Mouse (Mus musculus) hindbrain, embryonic 14.5 days (tissue): ENCODE measurements at regions not wholly inside any gene's neighbourhood (a gene's known extent, or its start where the extent isn't known, plus 50 kb on each side); places are given as distances from the start of the nearest gene placed in this dataset.

ENCODE experiments used
- ATAC-seq: fragments of 200-750 bp; cut with Nextera tagmentation; 2 replicates; pipeline ENCODE4 v1.8.0; 2017; ENCODE audit warnings: moderate number of reproducible peaks, mild to moderate bottlenecking, moderate TSS enrichment, moderate library complexity; ENCODE audit not compliant: low FRiP score
- DNase-seq: peaks from one replicate; pipeline ENCODE4 v3.0.0-alpha.2; 2015; ENCODE audit warnings: low spot score
- H3K27ac ChIP-seq: fragments of 300-500 bp; sonication (generic); 2 replicates; pipeline ENCODE4 v1.5.1; 2014; ENCODE audit warnings: mild to moderate bottlenecking, moderate library complexity
- H3K27me3 ChIP-seq: fragments of 300-500 bp; sonication (generic); 2 replicates; pipeline ENCODE4 v1.6.1; 2014; ENCODE audit warnings: mild to moderate bottlenecking, low read length, mixed read lengths; ENCODE audit not compliant: control insufficient read depth, insufficient read depth
- H3K36me3 ChIP-seq: fragments of 300-500 bp; sonication (generic); replicated peaks from 2 replicates; pipeline ENCODE4 v1.6.1; 2014; ENCODE audit not compliant: control insufficient read depth, insufficient read depth
- H3K4me1 ChIP-seq: fragments of 300-500 bp; sonication (generic); replicated peaks from 2 replicates; pipeline ENCODE4 v1.6.1; 2014; ENCODE audit warnings: antibody characterized with exemption, low read length, mixed read lengths; ENCODE audit not compliant: control insufficient read depth, insufficient read depth
- H3K4me2 ChIP-seq: fragments of 300-500 bp; sonication (generic); replicated peaks from 2 replicates; pipeline ENCODE4 v1.6.1; 2014; ENCODE audit warnings: mild to moderate bottlenecking, moderate library complexity
- H3K4me3 ChIP-seq: fragments of 300-500 bp; sonication (generic); replicated peaks from 2 replicates; pipeline ENCODE4 v1.5.1; 2014; ENCODE audit warnings: mild to moderate bottlenecking, low read length
- H3K9ac ChIP-seq: fragments of 300-500 bp; sonication (generic); 2 replicates; pipeline ENCODE4 v1.6.1; 2014
- H3K9me3 ChIP-seq: fragments of 300-500 bp; sonication (generic); 2 replicates; pipeline ENCODE4 v1.6.1; 2016; ENCODE audit warnings: low read length; ENCODE audit not compliant: control insufficient read depth
- WGBS: fragments of 180-500 bp; shearing (Covaris S2); extraction: QIAGEN DNeasy Blood & Tissue Kit; methylation state at CpG from one replicate; pipeline ENCODE4 v1.1.7; 2014; 5-methylcytosine and 5-hydroxymethylcytosine counted together

DNA sequence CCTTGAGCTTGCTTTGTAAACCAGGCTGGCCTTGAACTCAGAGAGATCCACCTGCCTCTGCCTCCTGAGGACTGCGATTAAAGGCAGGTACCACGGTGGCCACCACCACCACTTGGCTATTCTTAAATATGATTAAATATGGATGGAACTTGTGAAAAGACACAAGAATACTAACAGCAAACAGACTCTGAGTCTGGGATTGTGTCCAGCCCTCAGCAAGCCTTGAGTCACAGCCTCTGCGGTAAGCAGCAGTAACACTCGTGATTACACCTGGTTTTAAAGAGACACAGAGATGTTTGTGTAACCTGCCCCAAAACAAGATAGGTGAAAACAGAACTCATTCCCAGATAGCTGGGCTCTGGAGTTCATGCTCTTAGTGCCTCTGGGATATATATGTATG, 263.4 kb downstream of the Mreg start:
- H3K9ac ChIP-seq: no peak overlapping the region
- H3K4me1 ChIP-seq: no peaks in the 10 kb centered on the region
- H3K4me3 ChIP-seq: no peak overlapping the region
- DNase-seq (no peak), ATAC-seq (no peak)
- no peaks in the 10 kb centered on the region for H3K27me3 ChIP-seq
- H3K9me3 ChIP-seq: no peaks in the 10 kb centered on the region
- H3K27ac ChIP-seq: no peak overlapping the region
- 100% methylated on average over 4 of the region's 4 CpGs for WGBS
- no peaks in the 10 kb centered on the region for H3K36me3 ChIP-seq
- H3K4me2 ChIP-seq: no peak overlapping the region

DNA sequence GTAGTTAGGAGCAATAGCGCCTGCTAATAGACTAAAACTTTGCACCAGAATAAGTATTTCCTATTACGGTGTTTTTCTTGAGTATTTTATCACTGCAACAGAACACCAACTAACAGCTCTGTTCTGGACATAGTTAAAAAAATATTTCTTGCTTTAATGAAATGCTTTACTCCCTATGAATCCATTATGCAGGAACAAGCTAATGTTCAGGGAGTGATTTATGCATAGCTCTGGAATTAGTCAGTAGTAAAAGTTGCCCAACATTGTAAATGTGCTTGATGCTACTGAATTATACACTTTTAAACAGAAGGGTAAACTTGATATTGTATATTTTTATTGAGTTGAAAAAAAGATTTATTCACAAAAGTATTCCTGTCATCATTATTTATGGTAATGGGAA, 264.6 kb downstream of the Mreg start:
- 94% methylated on average over 2 of the region's 2 CpGs for WGBS

DNA sequence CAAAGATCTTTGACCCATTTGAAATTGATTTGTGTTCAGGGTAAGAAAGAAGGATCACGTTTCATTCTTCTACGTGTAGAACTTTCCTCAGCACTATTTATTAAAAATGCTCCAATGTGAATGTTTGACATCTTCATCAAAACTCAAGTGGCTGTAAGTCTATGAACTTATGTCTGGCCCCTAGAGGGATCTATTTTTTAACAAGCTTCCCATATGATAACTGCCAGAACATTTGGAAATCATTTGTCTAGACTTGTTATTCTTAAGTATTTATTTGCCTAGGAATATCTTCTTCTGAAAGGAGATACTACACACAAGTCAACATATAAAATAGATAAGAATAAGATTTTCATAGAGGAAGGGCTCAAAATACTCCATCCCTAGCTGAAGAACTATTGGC, 265.2 kb downstream of the Mreg start:
- Histone ChIP-seq H3K9ac (no peak overlapping the region), H3K4me3 (no peak overlapping the region), H3K4me1 (no peaks in the 10 kb centered on the region), H3K36me3 (no peaks in the 10 kb centered on the region), H3K27me3 (no peaks in the 10 kb centered on the region), H3K4me2 (no peak overlapping the region), H3K9me3 (no peaks in the 10 kb centered on the region), H3K27ac (no peak overlapping the region)
- WGBS: 80% methylated on average over 2 of the region's 2 CpGs
- no peak for ATAC-seq
- no peak for DNase-seq

More for the DNA sequence above, 264.6 kb downstream of the Mreg start:
- Histone ChIP-seq H3K4me3 (no peak overlapping the region), H3K4me1 (no peaks in the 10 kb centered on the region), H3K9me3 (no peaks in the 10 kb centered on the region), H3K9ac (no peak overlapping the region), H3K27ac (no peak overlapping the region), H3K36me3 (no peaks in the 10 kb centered on the region), H3K4me2 (no peak overlapping the region), H3K27me3 (no peaks in the 10 kb centered on the region)
- no peak for DNase-seq
- ATAC-seq: no peak

DNA sequence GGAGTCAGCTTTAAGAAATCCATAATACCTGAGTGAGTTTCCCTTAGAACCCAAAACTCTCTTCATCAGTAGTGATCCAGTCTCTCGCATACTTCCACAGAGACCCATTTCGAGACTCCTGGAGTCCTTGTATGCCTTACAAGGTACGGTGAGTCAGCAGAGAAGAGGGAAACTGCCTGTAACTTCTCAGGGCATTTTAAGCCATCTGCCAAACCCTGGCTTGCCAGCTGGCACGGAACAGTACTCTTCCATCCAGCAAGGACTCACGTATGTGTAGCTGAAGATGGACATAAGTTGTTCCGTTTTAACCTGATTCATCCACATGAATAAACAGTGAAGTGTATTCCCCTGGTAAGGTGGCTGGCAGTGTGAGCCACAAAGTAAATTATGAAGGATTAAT, 267.0 kb downstream of the Mreg start:
- Histone ChIP-seq H3K9me3 (no peaks in the 10 kb centered on the region), H3K4me3 (no peak overlapping the region), H3K36me3 (no peaks in the 10 kb centered on the region), H3K27ac (no peak overlapping the region), H3K4me2 (no peak overlapping the region), H3K27me3 (no peaks in the 10 kb centered on the region), H3K4me1 (no peaks in the 10 kb centered on the region), H3K9ac (no peak overlapping the region)
- no peak for ATAC-seq
- WGBS: 87% methylated on average over 6 of the region's 6 CpGs
- DNase-seq: no peak

DNA sequence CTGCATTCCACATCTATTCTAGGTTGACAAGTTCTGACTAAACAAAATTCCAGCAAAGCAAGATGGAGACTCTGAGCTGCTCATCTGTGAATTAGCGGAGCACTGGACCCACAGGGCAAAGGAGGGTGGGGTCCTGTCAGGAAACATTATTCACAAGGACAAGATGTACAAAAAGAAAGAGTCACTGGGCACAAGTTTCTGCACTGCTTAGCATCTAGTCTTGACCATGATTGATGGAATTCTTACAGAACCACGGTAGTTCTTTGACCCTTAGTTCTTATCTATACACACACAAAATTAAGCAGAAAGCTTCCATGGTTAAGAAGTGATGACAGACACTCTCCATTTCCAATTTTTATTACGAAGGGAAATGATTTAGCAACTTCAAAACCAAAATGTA, 267.6 kb downstream of the Mreg start:
- WGBS: 69% methylated on average over 3 of the region's 3 CpGs
- ATAC-seq: no peak

DNA sequence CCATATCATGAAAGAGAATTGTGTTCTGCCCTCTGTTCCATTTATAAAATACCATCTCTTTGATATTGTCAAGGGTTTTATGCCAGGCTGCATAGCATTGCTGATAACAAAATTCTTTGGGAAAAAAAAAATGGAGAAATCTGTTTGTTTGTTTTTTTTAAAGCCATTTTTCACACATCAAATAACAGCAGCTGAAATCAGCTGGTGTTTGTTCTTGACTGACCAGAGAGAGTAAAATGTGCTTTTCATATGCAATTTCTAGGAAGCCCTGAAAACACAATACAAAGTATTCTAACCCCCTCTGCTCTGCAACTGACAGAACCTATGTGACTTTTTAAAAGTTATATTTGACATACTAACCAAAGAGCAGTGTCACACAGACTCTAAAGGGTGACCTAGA, 270.0 kb downstream of the Mreg start:
- DNase-seq (no peak), ATAC-seq (no peak)
- H3K36me3 ChIP-seq: no peaks in the 10 kb centered on the region
- no peaks in the 10 kb centered on the region for H3K27me3 ChIP-seq
- H3K9me3 ChIP-seq: no peaks in the 10 kb centered on the region
- H3K9ac ChIP-seq: no peak overlapping the region
- no peak overlapping the region for H3K27ac ChIP-seq
- H3K4me1 ChIP-seq: no peaks in the 10 kb centered on the region
- H3K4me3 ChIP-seq: no peak overlapping the region
- H3K4me2 ChIP-seq: no peak overlapping the region

More for the DNA sequence above, 267.6 kb downstream of the Mreg start:
- Histone ChIP-seq H3K4me3 (no peak overlapping the region), H3K4me1 (no peaks in the 10 kb centered on the region), H3K36me3 (no peaks in the 10 kb centered on the region), H3K4me2 (no peak overlapping the region), H3K27me3 (no peaks in the 10 kb centered on the region), H3K27ac (no peak overlapping the region), H3K9ac (no peak overlapping the region), H3K9me3 (no peaks in the 10 kb centered on the region)
- DNase-seq: no peak

DNA sequence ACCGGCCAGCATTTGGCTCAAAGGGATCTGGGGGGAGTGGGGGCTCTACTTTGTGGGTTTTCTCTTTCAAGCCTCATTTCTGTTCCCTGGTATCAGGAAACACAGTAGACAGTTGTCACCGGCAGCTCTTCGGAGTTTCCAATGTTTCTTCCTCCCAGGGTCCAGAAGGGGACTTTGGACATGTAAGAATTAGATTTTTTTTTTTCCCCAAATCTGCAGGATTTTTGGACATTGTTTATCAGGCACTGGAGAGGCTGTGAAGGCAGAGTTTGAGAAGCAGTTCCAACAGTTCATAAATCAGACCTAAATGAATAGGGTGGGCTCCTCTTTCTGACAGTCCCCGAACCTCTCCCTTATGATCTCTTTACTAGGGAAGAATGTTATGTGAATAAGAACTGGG, 270.4 kb downstream of the Mreg start:
- DNase-seq: no peak

DNA sequence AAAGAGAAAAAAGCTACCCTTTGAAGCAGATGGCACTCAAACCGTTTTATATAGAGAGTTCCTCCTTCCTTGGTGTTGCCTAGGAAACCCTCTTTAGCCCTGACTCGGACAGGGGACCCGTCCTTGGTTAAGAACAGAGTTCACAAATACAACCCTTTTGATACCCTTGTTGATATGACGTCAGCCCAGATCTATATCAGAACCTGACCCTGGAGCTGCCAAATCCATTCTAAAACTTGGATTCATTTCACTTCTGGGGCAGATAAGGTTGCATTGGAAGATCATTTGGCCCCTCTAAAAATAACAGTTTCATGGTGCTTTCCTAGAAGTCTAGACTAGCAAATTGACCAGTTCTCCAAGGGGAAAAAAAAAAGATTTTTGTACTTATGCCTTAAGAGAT, 271.2 kb downstream of the Mreg start:
- H3K27me3 ChIP-seq: no peaks in the 10 kb centered on the region
- 22% methylated on average over 4 of the region's 4 CpGs for WGBS
- no peaks in the 10 kb centered on the region for H3K4me1 ChIP-seq
- no peaks in the 10 kb centered on the region for H3K9me3 ChIP-seq
- no peak overlapping the region for H3K27ac ChIP-seq
- no peak for DNase-seq
- no peak overlapping the region for H3K9ac ChIP-seq
- no peak for ATAC-seq
- H3K4me2 ChIP-seq: no peak overlapping the region
- no peaks in the 10 kb centered on the region for H3K36me3 ChIP-seq
- H3K4me3 ChIP-seq: no peak overlapping the region

More for the DNA sequence above, 270.4 kb downstream of the Mreg start:
- H3K4me1 ChIP-seq: no peaks in the 10 kb centered on the region
- H3K27me3 ChIP-seq: no peaks in the 10 kb centered on the region
- 50% methylated on average over 4 of the region's 4 CpGs for WGBS
- no peak overlapping the region for H3K9ac ChIP-seq
- H3K9me3 ChIP-seq: no peaks in the 10 kb centered on the region
- no peak for ATAC-seq
- H3K4me3 ChIP-seq: no peak overlapping the region
- H3K27ac ChIP-seq: no peak overlapping the region
- H3K4me2 ChIP-seq: no peak overlapping the region
- no peaks in the 10 kb centered on the region for H3K36me3 ChIP-seq

DNA sequence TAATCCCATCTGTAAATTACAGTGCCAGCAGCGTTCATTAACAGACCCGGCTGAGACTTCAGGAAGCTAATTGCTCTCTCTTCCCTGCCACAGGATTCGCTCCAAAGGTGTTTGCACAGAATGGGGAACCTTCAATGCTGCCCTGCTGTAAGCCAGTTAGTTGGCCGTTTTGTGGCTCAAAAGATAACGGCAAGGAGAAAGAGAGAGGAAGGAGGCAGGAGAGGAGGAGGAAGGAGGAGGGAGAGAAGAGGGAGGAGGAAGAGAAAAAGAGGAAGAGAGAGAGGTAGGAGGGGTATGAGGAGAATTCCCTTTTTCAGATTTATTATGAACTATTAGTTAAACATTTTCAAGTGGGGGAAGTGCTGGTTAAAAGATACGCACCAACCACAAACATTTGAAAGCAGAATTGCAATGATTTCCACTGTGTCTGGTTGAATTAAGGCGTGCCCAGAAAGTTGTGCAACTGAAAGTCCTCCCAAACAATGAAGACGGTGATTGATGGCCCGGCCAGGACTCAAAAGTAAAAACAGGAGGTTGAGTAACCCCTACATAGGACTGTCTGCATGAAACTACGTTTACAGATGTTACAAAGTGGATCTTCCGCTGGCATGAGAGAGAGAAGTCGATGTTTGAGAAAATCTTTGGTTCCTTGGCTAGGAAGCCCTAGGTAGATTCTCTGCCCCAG, 273.6 kb downstream of the Mreg start:
- 57% methylated on average over 12 of the region's 12 CpGs for WGBS
- H3K4me2 ChIP-seq: no peak overlapping the region
- H3K9ac ChIP-seq: no peak overlapping the region
- no peak for DNase-seq
- no peak overlapping the region for H3K4me3 ChIP-seq
- no peak overlapping the region for H3K27ac ChIP-seq
- no peaks in the 10 kb centered on the region for H3K4me1 ChIP-seq
- no peaks in the 10 kb centered on the region for H3K27me3 ChIP-seq
- no peaks in the 10 kb centered on the region for H3K9me3 ChIP-seq
- no peaks in the 10 kb centered on the region for H3K36me3 ChIP-seq
- ATAC-seq: no peak

DNA sequence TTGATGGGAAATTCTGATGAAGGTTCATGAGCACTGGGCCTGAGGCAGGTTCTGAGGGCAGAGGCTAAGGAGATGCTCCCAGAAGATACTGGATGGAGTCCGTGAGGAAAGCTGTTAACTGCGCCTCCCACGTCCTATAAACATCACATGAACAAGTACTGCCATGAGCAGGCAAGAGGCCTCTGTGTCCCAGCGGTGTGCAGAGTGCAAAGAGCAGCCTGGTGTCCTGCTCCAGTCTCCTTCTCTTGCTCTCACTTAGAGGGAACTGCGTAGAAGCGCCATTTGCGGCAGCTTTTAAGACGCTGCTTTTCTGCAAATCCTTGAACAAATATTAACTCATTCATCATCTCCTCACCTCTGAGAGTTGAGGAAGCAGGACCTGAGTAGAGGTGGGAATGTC, 274.2 kb downstream of the Mreg start:
- WGBS: 57% methylated on average over 8 of the region's 8 CpGs
- no peak overlapping the region for H3K27ac ChIP-seq

More for the DNA sequence above, 274.2 kb downstream of the Mreg start:
- ATAC-seq (no peak), DNase-seq (no peak)
- H3K4me2 ChIP-seq: no peak overlapping the region
- no peaks in the 10 kb centered on the region for H3K4me1 ChIP-seq
- no peaks in the 10 kb centered on the region for H3K27me3 ChIP-seq
- H3K36me3 ChIP-seq: no peaks in the 10 kb centered on the region
- no peaks in the 10 kb centered on the region for H3K9me3 ChIP-seq
- no peak overlapping the region for H3K4me3 ChIP-seq
- H3K9ac ChIP-seq: no peak overlapping the region
